Mouse (Mus musculus) MEL (cell line): ENCODE data around the gene Ndufa7.

Source experiments
- CTCF ChIP-seq, 3 experiments: IDR thresholded peaks in 2 of 3; conservative IDR thresholded peaks in 1 of 3; 2 replicates each; pipeline ENCODE4 v1.5.1; 2011 to 2012; ENCODE audit warnings: low read length in 3 of 3, low read depth in 2 of 3, mild to moderate bottlenecking in 2 of 3, improper control_type of control experiment in 1 of 3, inconsistent platforms in 1 of 3, mixed read lengths in 1 of 3, moderate library complexity in 1 of 3; ENCODE audit not compliant: control insufficient read depth in 1 of 3, insufficient read depth in 1 of 3, poor library complexity in 1 of 3, severe bottlenecking in 1 of 3
- ETS1 ChIP-seq: IDR thresholded peaks from 2 replicates; pipeline ENCODE4 v1.6.1; 2012; ENCODE audit warnings: low read depth, mild to moderate bottlenecking, inconsistent platforms, low read length, improper control_type of control experiment, moderate library complexity
- MYC ChIP-seq: IDR thresholded peaks from 2 replicates; pipeline ENCODE4 v1.6.1; 2011; ENCODE audit warnings: low read depth, mild to moderate bottlenecking, low read length, improper control_type of control experiment, moderate library complexity

GRCm38 (mm10) chr17:33783408-33783807, 41.0 kb upstream of the Ndufa7 start:
- TF ChIP-seq CTCF (IDR thresholded peaks at IDR 0.05 in 2 of 3, conservative IDR thresholded peaks at IDR 0.05 in 1 of 3; ENCODE audit: control insufficient read depth in 1 of 3, insufficient read depth in 1 of 3, low read depth in 2 of 3, low read length in 3 of 3, poor library complexity in 1 of 3, severe bottlenecking in 1 of 3) (no peak), ETS1 (no peak), MYC (no peak)
